19 mouse cellular contexts compared by ENCODE assay signal in genomic region chr3:14965438-14966044, GRCm38 (mm10).
DNase-seq lines count a peak whose midpoint lies in the region; ATAC-seq and TF ChIP-seq lines count a peak whose summit lies in the region.
"Had no signal": no experiment of that assay in that cellular context is flagged by ENCODE, and none has a peak within 500 bp of the region (broad histone marks: within the 10 kb centered on the region; RNA-seq: fewer than 3 reads in every experiment).

No protein-coding gene starts in this region.

- H3K9me3 ChIP-seq in MEL (replicated peaks; ENCODE audit: insufficient read depth, low read length) = no peaks in the 10 kb centered on the region
- H3K9me3 ChIP-seq in liver, embryonic 14.5 days (ENCODE audit: control insufficient read depth, low read length) = no peaks in the 10 kb centered on the region
- no peaks in the 10 kb centered on the region for H3K9me3 ChIP-seq in stomach, embryonic 16.5 days (replicated peaks; ENCODE audit: control insufficient read depth, low read length)
- H3K9me3 ChIP-seq: embryonic facial prominence, embryonic 13.5 days; forebrain, embryonic 10.5 days had no signal

- peak; percentile 25 for DNase-seq in MEL (ENCODE audit: low read depth, low spot score)
- no peak for DNase-seq in liver, embryonic 14.5 days (ENCODE audit: low read depth in 3 of 3, low spot score in 3 of 3)
- DNase-seq in neural tube, embryonic 10.5 days (ENCODE audit: extremely low spot score, low spot score) = no peak
- no peak for DNase-seq in left cerebral cortex, adult 9 months (ENCODE audit: low spot score in 2 of 2)
- DNase-seq in adrenal gland, adult 18-20 months (ENCODE audit: low spot score in 2 of 2) = no peak
- DNase-seq: adrenal gland, adult 8-10 months; cerebellum, adult 11-12 months; cerebellum, postnatal 14 days; heart, postnatal 10 days; lung, postnatal 10 days; midbrain, embryonic 14.5 days; right cerebral cortex, postnatal 25 days; thymus, postnatal 14 days had no signal

- H3K4me2 ChIP-seq in liver, embryonic 14.5 days (ENCODE audit: low read depth) = peak overlapping the region; percentile 43
- H3K4me2 ChIP-seq in stomach, embryonic 16.5 days (ENCODE audit: low read depth, low read length) = no peak overlapping the region
- H3K4me2 ChIP-seq: embryonic facial prominence, embryonic 13.5 days; heart, embryonic 11.5 days had no signal

- no peak for TF ChIP-seq EP300 in MEL (IDR thresholded peaks at IDR 0.05; ENCODE audit: low read depth in 1 of 2, low read length in 2 of 2)
- TF ChIP-seq EP300 in liver, embryonic 14.5 days (IDR thresholded peaks at IDR 0.05; ENCODE audit: low read depth) = no peak

- no peak overlapping the region for H3K4me3 ChIP-seq in MEL (ENCODE audit: control insufficient read depth in 1 of 2, insufficient read depth in 1 of 2, low read depth in 2 of 2, low read length in 2 of 2)
- H3K4me3 ChIP-seq in liver, embryonic 14.5 days (ENCODE audit: insufficient read depth in 1 of 2, low read depth in 2 of 2, low read length in 2 of 2) = no peak overlapping the region
- H3K4me3 ChIP-seq in stomach, embryonic 16.5 days (replicated peaks; ENCODE audit: low read length) = no peak overlapping the region
- H3K4me3 ChIP-seq: embryonic facial prominence, embryonic 13.5 days; forebrain, embryonic 10.5 days had no signal

- no peak for TF ChIP-seq CTCF in MEL (IDR thresholded peaks at IDR 0.05 in 2 of 3, conservative IDR thresholded peaks at IDR 0.05 in 1 of 3; ENCODE audit: control insufficient read depth in 1 of 3, insufficient read depth in 1 of 3, low read depth in 2 of 3, low read length in 3 of 3, poor library complexity in 1 of 3, severe bottlenecking in 1 of 3)
- TF ChIP-seq CTCF in liver, embryonic 14.5 days (IDR thresholded peaks at IDR 0.05; ENCODE audit: low read depth) = no peak

- ATAC-seq in erythroblast, adult 5-6 weeks (replicated peaks; ENCODE audit: low FRiP score, poor library complexity, severe bottlenecking) = peak; percentile 57
- peak; percentile 79 for ATAC-seq in liver, embryonic 14.5 days (ENCODE audit: insufficient read depth)
- peak; percentile 40; the same call in 1 of the 2 replicates for ATAC-seq in stomach, embryonic 16.5 days (ENCODE audit: insufficient read depth, low FRiP score)
- ATAC-seq: inflammation-experienced regulatory T-cells, adult 6 months had no signal

- H3K36me3 ChIP-seq in MEL (ENCODE audit: control insufficient read depth in 1 of 2, insufficient read depth in 2 of 2, low read length in 2 of 2) = peaks cover 0 to 4% of the 10 kb centered on the region in 2 experiments; a peak in 2 of 4 replicates
- H3K36me3 ChIP-seq in liver, embryonic 14.5 days (replicated peaks; ENCODE audit: control insufficient read depth, insufficient read depth, low read depth) = no peaks in the 10 kb centered on the region
- no peaks in the 10 kb centered on the region for H3K36me3 ChIP-seq in stomach, embryonic 16.5 days (ENCODE audit: control insufficient read depth, insufficient read depth, low read length)
- H3K36me3 ChIP-seq: embryonic facial prominence, embryonic 13.5 days; forebrain, embryonic 10.5 days had no signal

- no peaks in the 10 kb centered on the region for H3K79me2 ChIP-seq in MEL (ENCODE audit: control insufficient read depth, insufficient read depth, low read length, poor library complexity)

- H3K27me3 ChIP-seq in MEL (ENCODE audit: control insufficient read depth in 1 of 2, insufficient read depth in 2 of 2, low read length in 2 of 2) = no peaks in the 10 kb centered on the region
- no peaks in the 10 kb centered on the region for H3K27me3 ChIP-seq in liver, embryonic 14.5 days (ENCODE audit: control insufficient read depth, insufficient read depth, low read length)
- no peaks in the 10 kb centered on the region for H3K27me3 ChIP-seq in stomach, embryonic 16.5 days (ENCODE audit: control insufficient read depth, insufficient read depth, low read length)
- H3K27me3 ChIP-seq: embryonic facial prominence, embryonic 13.5 days had no signal

- no peak for TF ChIP-seq POLR2A in MEL (IDR thresholded peaks at IDR 0.05; ENCODE audit: control insufficient read depth in 1 of 2, insufficient read depth in 1 of 2, low read depth in 1 of 2, low read length in 2 of 2, poor library complexity in 1 of 2)

- WGBS in liver, embryonic 14.5 days (ENCODE audit: insufficient replicate concordance) = 25% methylated on average over 5 of the region's 5 CpGs
- 68% methylated on average over 5 of the region's 5 CpGs for WGBS in stomach, embryonic 16.5 days

- no peak overlapping the region for H3K9ac ChIP-seq in MEL (ENCODE audit: control insufficient read depth, low read depth, low read length, poor library complexity, severe bottlenecking)
- 0 out of 2 replicates have a peak overlapping the region, but pooled peaks have one; percentile 29 for H3K9ac ChIP-seq in liver, embryonic 14.5 days (replicated peaks)
- H3K9ac ChIP-seq in stomach, embryonic 16.5 days (ENCODE audit: low read length) = no peak overlapping the region
- H3K9ac ChIP-seq: embryonic facial prominence, embryonic 13.5 days had no signal

- no peak overlapping the region for H3K27ac ChIP-seq in MEL (ENCODE audit: control insufficient read depth, low read depth, low read length)
- no peak overlapping the region; the same call in 1 of the 2 replicates for H3K27ac ChIP-seq in liver, embryonic 14.5 days
- H3K27ac ChIP-seq in stomach, embryonic 16.5 days (ENCODE audit: low read length) = no peak overlapping the region
- H3K27ac ChIP-seq: embryonic facial prominence, embryonic 13.5 days; forebrain, embryonic 10.5 days had no signal

- no peak for TF ChIP-seq RAD21 in MEL (IDR thresholded peaks at IDR 0.05; ENCODE audit: low read depth, low read length)

- peaks cover 4 to 6% of the 10 kb centered on the region in 2 experiments; a peak in 3 of 4 replicates for H3K4me1 ChIP-seq in MEL (ENCODE audit: control insufficient read depth in 1 of 2, insufficient read depth in 2 of 2, low read length in 2 of 2)
- peaks cover 6 to 9% of the 10 kb centered on the region in 2 experiments; a peak in 3 of 4 replicates for H3K4me1 ChIP-seq in liver, embryonic 14.5 days (replicated peaks; ENCODE audit: control insufficient read depth in 2 of 2, insufficient read depth in 2 of 2, low read length in 1 of 2)
- no peaks in the 10 kb centered on the region for H3K4me1 ChIP-seq in stomach, embryonic 16.5 days (ENCODE audit: control insufficient read depth, insufficient read depth, low read length)
- H3K4me1 ChIP-seq: forebrain, embryonic 10.5 days had no signal

TF ChIP-seq in MEL, 35 proteins besides CTCF, POLR2A, EP300 and RAD21:
- no peak for TF ChIP-seq MAFK (IDR thresholded peaks at IDR 0.05; ENCODE audit: borderline replicate concordance, low read depth, low read length)
- TF ChIP-seq CHD2 (IDR thresholded peaks at IDR 0.05; ENCODE audit: low read length) = no peak
- TF ChIP-seq ZKSCAN1 (IDR thresholded peaks at IDR 0.05; ENCODE audit: low read depth, low read length) = no peak
- TF ChIP-seq USF2 (IDR thresholded peaks at IDR 0.05; ENCODE audit: borderline replicate concordance in 1 of 2, insufficient read depth in 1 of 2, low read depth in 1 of 2, low read length in 2 of 2) = no peak
- no peak for TF ChIP-seq TBP (IDR thresholded peaks at IDR 0.05; ENCODE audit: low read depth, low read length)
- TF ChIP-seq HCFC1 (IDR thresholded peaks at IDR 0.05; ENCODE audit: low read depth, low read length) = no peak
TF ChIP-seq in MEL: peak in this region for 0.
